Mouse (Mus musculus) heart, postnatal 0 days (tissue): Measurements from ENCODE around the gene Acer3.

Experiments used
- CTCF ChIP-seq: IDR thresholded peaks from 2 replicates; pipeline ENCODE4 v1.5.1; 2016; ENCODE audit warnings: antibody characterized with exemption, control low read depth, low read depth
- EP300 ChIP-seq: IDR thresholded peaks from 2 replicates; pipeline ENCODE4 v1.6.1; 2016; ENCODE audit warnings: antibody characterized with exemption, low read depth

DNA sequence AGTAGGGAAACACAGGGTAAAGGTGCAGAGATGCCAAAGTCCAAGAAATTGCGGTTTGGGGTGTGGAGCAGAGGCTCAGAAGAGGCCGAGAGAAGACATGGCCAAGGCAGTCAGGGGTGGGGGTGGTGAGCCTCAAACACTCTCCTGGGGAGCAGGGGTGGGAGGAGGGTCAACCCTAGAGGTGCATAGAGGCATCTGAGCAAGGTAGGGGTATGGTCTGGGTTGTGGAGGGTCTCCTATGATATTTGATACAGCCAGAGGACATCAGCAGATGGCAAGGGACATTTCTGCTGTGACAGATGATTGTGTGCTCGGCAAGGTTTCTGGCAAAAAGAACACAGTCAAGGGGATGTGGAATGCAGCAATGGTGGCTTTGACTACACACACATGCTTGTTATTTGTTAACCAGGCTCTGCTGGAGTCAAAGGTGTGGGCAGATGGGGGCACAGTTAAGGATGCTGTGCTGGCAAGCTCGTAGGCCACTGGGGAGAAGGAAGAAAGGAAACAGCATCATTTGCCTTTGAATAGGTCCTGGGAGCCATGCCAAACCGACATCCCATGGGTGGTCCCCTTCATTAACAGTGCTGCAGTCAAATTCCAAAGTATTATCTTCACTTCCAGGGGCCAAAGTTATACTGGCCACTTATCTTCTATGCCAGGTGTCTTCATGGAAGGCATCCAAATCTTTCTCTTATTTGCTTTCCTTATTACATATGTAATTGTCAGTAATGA is 2.4 kb upstream of the Acer3 start:
- TF ChIP-seq EP300 = no peak
- no peak for TF ChIP-seq CTCF
